Mouse (Mus musculus) CH12.LX (cell line): Measurements from ENCODE around the gene Camsap2.

Experiments
- BHLHE40 ChIP-seq: IDR thresholded peaks from 2 replicates; pipeline ENCODE4 v1.6.1; 2011; ENCODE audit warnings: mild to moderate bottlenecking, low read depth, low read length, improper control_type of control experiment
- CHD1 ChIP-seq: IDR thresholded peaks from 2 replicates; pipeline ENCODE4 v1.6.1; 2012; ENCODE audit warnings: low read depth, low read length, improper control_type of control experiment, inconsistent platforms
- CTCF ChIP-seq, 2 experiments: IDR thresholded peaks in 1 of 2; conservative IDR thresholded peaks in 1 of 2; 2 replicates each; pipeline ENCODE4 v1.5.1; 2011 to 2012; ENCODE audit warnings: low read depth in 2 of 2, low read length in 2 of 2, improper control_type of control experiment in 1 of 2, inconsistent platforms in 1 of 2, mild to moderate bottlenecking in 1 of 2, moderate library complexity in 1 of 2
- EP300 ChIP-seq: IDR thresholded peaks from 2 replicates; pipeline ENCODE4 v1.6.1; 2011; ENCODE audit warnings: low read length, improper control_type of control experiment
- GABPA ChIP-seq: IDR thresholded peaks from 2 replicates; pipeline ENCODE4 v1.6.1; 2012; ENCODE audit warnings: low read depth, low read length, improper control_type of control experiment, inconsistent platforms; ENCODE audit not compliant: insufficient replicate concordance
- HCFC1 ChIP-seq: IDR thresholded peaks from 2 replicates; pipeline ENCODE4 v1.6.1; 2012; ENCODE audit warnings: low read depth, mild to moderate bottlenecking, inconsistent platforms, low read length, improper control_type of control experiment
- MAFK ChIP-seq: IDR thresholded peaks from 2 replicates; pipeline ENCODE4 v1.6.1; 2011; ENCODE audit warnings: low read length, improper control_type of control experiment; ENCODE audit not compliant: insufficient replicate concordance
- POLR2A ChIP-seq: IDR thresholded peaks from 2 replicates; pipeline ENCODE4 v1.6.1; 2011; ENCODE audit warnings: low read depth, mild to moderate bottlenecking, improper control_type of control experiment, low read length
- SMC3 ChIP-seq: IDR thresholded peaks from 2 replicates; pipeline ENCODE4 v1.6.1; 2011; ENCODE audit warnings: low read depth, low read length, improper control_type of control experiment
- UBTF ChIP-seq: IDR thresholded peaks from 2 replicates; pipeline ENCODE4 v1.6.1; 2012; ENCODE audit warnings: low read depth, mild to moderate bottlenecking, inconsistent platforms, low read length, improper control_type of control experiment, moderate library complexity
- ZC3H11A ChIP-seq: IDR thresholded peaks from 2 replicates; pipeline ENCODE4 v1.6.1; 2012; ENCODE audit warnings: low read depth, mild to moderate bottlenecking, inconsistent platforms, low read length, improper control_type of control experiment
- ZNF384 ChIP-seq: IDR thresholded peaks from 2 replicates; pipeline ENCODE4 v1.6.1; 2012; ENCODE audit warnings: low read depth, low read length, improper control_type of control experiment, inconsistent platforms

DNA sequence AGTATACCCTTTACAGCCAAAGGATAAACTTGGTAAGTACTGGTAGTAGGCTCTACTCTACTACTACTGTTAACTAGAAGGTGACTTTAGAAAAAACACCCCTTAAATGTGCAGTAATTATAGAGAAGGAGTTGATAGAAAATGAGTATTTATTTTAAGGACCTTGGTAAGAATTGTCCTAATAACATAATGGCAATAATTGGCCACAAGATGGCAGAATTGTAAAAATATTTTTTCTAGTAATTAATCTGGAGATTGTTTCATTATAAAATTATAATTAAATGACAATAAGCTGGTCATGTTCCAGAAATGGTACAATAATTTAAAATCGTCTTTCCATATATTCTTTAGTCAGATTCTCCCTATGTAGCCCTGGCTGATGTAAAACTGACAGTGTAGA, 56.1 kb downstream of the Camsap2 start:
- TF ChIP-seq POLR2A (no peak), HCFC1 (no peak), CTCF (conservative IDR thresholded peaks at IDR 0.05 in 1 of 2, IDR thresholded peaks at IDR 0.05 in 1 of 2; ENCODE audit: low read depth in 2 of 2, low read length in 2 of 2) (peak in 1 of 2 experiments; percentile 42; a peak in 1 of 4 replicates), UBTF (no peak), ZC3H11A (no peak), SMC3 (peak; percentile 23; the same call in 1 of the 2 replicates), CHD1 (no peak), EP300 (no peak), ZNF384 (no peak), BHLHE40 (no peak), GABPA (no peak), MAFK (no peak)
